ENCODE assay signal across 8 mouse cellular contexts in the genomic region with DNA sequence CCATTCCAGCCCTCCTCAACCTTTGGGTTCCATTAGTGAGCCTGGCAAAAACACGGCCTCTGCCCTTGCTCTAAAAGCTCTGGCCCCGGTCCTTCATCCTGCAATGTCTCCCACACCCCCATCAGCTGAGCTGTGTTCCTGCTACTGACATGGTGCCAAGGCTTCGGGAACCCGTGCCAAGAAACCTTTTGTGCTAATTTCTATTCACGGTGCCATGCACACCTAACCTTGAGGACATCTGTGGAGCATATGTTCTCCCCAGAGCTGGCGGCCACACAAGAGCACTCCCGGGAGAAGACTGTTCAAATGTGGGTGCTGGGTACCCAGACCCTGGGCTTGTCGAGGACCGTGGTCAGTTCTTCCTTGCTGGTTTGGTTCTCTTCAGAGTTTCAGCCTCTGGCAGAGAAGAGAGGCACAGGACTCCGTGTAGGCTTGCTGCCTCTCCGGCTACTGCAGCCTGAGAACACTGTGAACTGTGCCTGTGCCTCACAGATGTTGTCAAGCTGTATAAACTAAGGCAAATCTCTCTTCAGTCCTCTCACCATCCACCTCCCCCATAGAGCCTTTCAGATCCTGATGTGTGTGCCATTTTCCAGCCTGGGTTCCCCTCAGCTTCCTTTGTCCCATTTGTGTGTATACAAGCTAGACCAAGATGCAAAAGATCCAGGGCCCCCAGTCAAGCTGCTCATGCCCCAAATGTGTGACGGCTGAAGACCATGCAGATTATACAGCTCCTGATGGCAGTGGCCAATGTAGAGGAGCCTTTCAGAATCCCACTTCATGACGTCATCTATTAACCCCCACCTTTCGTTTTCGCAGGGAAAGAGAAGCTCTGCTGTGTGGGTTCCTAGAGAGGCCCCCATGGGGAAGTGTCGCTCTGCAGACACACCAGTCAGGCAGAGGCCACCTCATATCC. TPM values are rescaled to one million over a fixed set of nuclear protein-coding genes. Genes with fewer than 3 reads are reported as not detected.
DNase-seq lines count a peak whose midpoint lies in the region; ATAC-seq and TF ChIP-seq lines count a peak whose summit lies in the region.
"Had no signal": no experiment of that assay in that cellular context is flagged by ENCODE, and none has a peak within 500 bp of the region (broad histone marks: within the 10 kb centered on the region; RNA-seq: fewer than 3 reads in every experiment).

No protein-coding gene starts in this region.

- 0 out of 2 replicates have a peak, but pooled peaks cover 3% of the 10 kb centered on the region for H3K4me1 ChIP-seq in hindbrain, postnatal 0 days (ENCODE audit: insufficient read depth, low read length)
- H3K4me1 ChIP-seq in limb, embryonic 12.5 days (replicated peaks), result peaks cover 46% of the 10 kb centered on the region

- peak; percentile 71 for ATAC-seq in hindbrain, postnatal 0 days
- ATAC-seq in limb, embryonic 12.5 days (ENCODE audit: insufficient number of reproducible peaks, insufficient read depth, low FRiP score, low TSS enrichment, low read depth), result no peak

- no peaks in the 10 kb centered on the region for H3K9me3 ChIP-seq in hindbrain, postnatal 0 days (ENCODE audit: low read length)
- no peaks in the 10 kb centered on the region for H3K9me3 ChIP-seq in limb, embryonic 12.5 days

- no peaks in the 10 kb centered on the region for H3K27me3 ChIP-seq in hindbrain, postnatal 0 days (ENCODE audit: insufficient read depth, low read length)
- no peaks in the 10 kb centered on the region; the same call in 1 of the 2 replicates for H3K27me3 ChIP-seq in limb, embryonic 12.5 days

- no peak overlapping the region for H3K4me2 ChIP-seq in hindbrain, postnatal 0 days (ENCODE audit: low read depth, low read length)
- peak overlapping the region; percentile 29; the same call in 1 of the 2 replicates for H3K4me2 ChIP-seq in limb, embryonic 12.5 days

- H3K36me3 ChIP-seq in hindbrain, postnatal 0 days (ENCODE audit: insufficient read depth, low read length), result no peaks in the 10 kb centered on the region
- H3K36me3 ChIP-seq in limb, embryonic 12.5 days, result no peaks in the 10 kb centered on the region

- no peak overlapping the region for H3K4me3 ChIP-seq in hindbrain, postnatal 0 days (ENCODE audit: low read length)
- H3K4me3 ChIP-seq in limb, embryonic 12.5 days (replicated peaks), result no peak overlapping the region

- TF ChIP-seq CTCF in hindbrain, postnatal 0 days (IDR thresholded peaks at IDR 0.05; ENCODE audit: low read depth), result no peak

- H3K27ac ChIP-seq in hindbrain, postnatal 0 days, result no peak overlapping the region
- peak overlapping the region; percentile 32 for H3K27ac ChIP-seq in limb, embryonic 12.5 days

- no peak overlapping the region for H3K9ac ChIP-seq in hindbrain, postnatal 0 days (replicated peaks; ENCODE audit: low read length)
- H3K9ac ChIP-seq in limb, embryonic 12.5 days (replicated peaks), result no peak overlapping the region

- 39% methylated on average over 16 of the region's 16 CpGs for WGBS in hindbrain, postnatal 0 days
- 45% methylated on average over 16 of the region's 16 CpGs for WGBS in limb, embryonic 12.5 days

- DNase-seq in adrenal gland, postnatal 36 days, result peak; percentile 30 to 53
- DNase-seq in cerebellum, adult 8-10 months, result peak; percentile 98
- DNase-seq in frontal cortex, postnatal 36 days (ENCODE audit: low spot score in 2 of 2), result peak; percentile 36 to 37
- DNase-seq in hindbrain, postnatal 0 days (ENCODE audit: low spot score), result peak; percentile 82
- peak; percentile 71 for DNase-seq in ovary, postnatal 36 days (ENCODE audit: low spot score)
- DNase-seq in urinary bladder, adult 18-20 months (ENCODE audit: low spot score in 2 of 2), result no peak

RNA-seq across cellular contexts. Expression of a gene that starts 49.0 kb away (rescaled TPM):
- 1 to 10 TPM; 4.8 to 5.4 TPM for total RNA-seq in adrenal gland, postnatal 36 days (2021)
- 262 and 290 TPM in 2 replicates for total RNA-seq in hindbrain, postnatal 0 days (2014; rRNA removed)
- 145 and 151 TPM in 2 replicates for polyA plus RNA-seq in hindbrain, postnatal 0 days (2015; fragmentation: Nextera tagmentation; extraction: Ambion mirVana)
- polyA plus RNA-seq in limb, embryonic 12.5 days (2016; fragmentation: Nextera tagmentation; extraction: Ambion mirVana), result 13.2 and 15.0 TPM in 2 replicates
- polyA plus RNA-seq: liver, adult 2 months had no signal

Comparison
In these comparisons a context has a peak if more than half of its experiments do, and no peak if none do; other contexts are left out.
1. DNase-seq: peak in adrenal gland, postnatal 36 days (2 of 2), cerebellum, adult 8-10 months (single experiment), frontal cortex, postnatal 36 days (2 of 2), hindbrain, postnatal 0 days (single experiment) and ovary, postnatal 36 days (single experiment); none in urinary bladder, adult 18-20 months (0 of 2).
2. RNA of a gene that starts 49.0 kb away (total RNA-seq): 262 to 290 TPM in hindbrain, postnatal 0 days; 4.8 to 5.4 TPM in adrenal gland, postnatal 36 days; every median in the first group is over 10 times any median in the second.